Mouse (Mus musculus) megakaryocyte-erythroid progenitor cell, adult 5-6 weeks (primary cell): ENCODE results near the gene Mafg. TPM values are rescaled to one million over a fixed set of nuclear protein-coding genes. Genes with fewer than 3 reads are reported as not detected.

Experiments
- ATAC-seq: replicated peaks from 2 replicates; pipeline ENCODE4 v1.8.0; 2016; ENCODE audit warnings: mild to moderate bottlenecking, inconsistent platforms; ENCODE audit not compliant: severe bottlenecking, poor library complexity, low FRiP score, low TSS enrichment
- total RNA-seq, 2 experiments: library from RNA; stranded (forward) in 1 of 2; stranded (reverse) in 1 of 2; fragments of 200-1000, 215-1000 nt in 1 of 2; fragments of >200 nt in 1 of 2; fragmentation: Nextera tagmentation in 1 of 2; gene quantifications; 2 replicates each; pipeline ENCODE4 v1.2.3; 2014 to 2017

Gene Mafg
- total RNA-seq, 2 experiments from 2014 or later = 11.7 to 26.0 TPM

DNA sequence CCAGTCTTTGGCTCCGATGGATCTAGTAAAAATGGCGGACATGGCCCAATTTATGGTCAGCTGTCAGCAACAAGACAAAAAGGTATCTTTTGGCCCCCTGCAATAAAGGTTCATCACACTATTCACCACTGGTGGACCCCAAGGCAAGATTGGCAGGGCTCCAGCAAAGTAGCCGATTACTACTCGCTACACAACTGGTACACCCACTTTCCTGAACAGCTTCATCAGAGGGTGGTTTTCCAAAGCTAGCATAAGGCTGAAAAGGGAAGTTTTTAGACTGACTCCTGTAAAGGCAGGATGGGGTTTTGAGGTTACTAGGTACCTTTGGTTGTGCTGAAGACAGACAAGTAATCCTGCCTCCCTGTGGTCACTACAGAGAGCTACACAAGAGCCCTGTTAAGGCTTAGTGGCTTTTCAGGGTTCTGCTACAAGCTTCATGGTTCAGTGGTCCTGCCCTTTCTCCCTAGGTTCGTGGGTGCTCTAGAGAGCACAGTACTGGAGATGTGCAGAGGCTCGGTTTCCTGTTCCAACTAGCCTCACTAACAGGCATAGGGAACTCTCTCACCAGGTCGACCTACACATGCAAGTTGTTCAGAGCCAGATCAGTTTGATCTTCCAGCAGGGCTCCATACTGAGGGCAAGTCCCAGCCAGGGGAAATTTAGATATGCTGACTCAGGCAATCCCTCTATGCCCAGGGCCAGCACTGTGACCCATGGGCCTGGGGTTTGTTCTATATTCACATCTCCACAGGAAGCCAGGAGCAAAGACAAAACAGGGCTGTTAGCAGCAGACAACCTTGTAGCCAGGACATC lies 56.0 kb downstream of the Mafg start:
- no peak for ATAC-seq

DNA sequence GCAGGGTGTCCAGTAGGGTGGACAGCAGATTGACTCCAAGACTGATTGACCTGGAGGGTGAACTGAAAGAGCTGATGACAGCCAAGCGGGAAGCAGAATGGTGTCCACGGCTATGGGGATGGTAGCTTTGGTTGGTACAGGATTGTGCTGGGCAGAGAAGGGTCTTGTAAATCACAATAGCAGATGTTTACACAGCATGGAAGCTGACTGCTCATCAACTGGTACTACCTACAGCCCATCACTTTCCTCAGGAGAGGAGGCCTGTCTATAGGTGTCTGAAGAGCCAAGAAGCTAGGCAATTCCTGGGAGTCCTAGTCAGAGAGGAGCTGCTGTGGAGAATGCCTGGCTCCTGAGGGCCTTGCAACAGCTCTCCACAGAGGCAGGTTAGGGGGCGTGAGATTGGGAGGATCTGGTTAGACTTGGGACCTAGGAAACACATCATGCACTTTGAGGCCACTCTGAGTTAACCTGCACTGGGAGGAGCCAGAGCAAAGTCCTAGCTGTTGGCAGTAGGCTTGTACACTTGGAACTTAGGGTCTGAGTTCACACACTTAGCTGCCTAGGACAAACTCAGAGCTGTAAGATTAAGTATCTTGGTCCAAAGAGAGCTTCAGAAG lies 56.9 kb downstream of the Mafg start:
- ATAC-seq = no peak

DNA sequence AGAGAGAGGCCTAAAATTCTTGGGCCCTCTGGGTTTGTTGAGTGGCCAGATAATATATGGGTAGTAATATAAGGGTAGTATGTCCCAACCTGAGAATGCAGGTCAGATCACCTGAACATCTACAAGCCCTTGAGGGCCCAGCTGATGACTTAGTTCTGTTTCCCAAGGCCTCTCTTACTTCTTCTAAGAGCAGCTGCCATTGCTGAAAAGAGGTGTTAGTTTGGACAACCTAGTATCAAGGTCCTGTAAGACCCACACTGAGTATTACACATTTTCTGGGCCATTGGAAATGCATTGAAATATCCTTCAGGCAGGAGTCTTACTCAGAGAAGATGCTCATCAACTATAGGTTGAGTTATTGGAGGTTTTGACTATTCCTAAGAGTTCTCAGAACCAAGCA lies 57.5 kb downstream of the Mafg start:
- ATAC-seq = no peak

Other genes starting within 250 kb of the Mafg start
Only the 30 nearest of the 32 such genes appear.
- 0.37 TPM in 1 of 2 replicates, not detected in the other for gene Pde6g, start 180.1 kb downstream of the Mafg start, total RNA-seq (2014; fragmentation: Nextera tagmentation)
- 0.38 TPM in 1 of 2 replicates, not detected in the other for gene Pde6g, start 180.1 kb downstream of the Mafg start, total RNA-seq (2017)
- 8.0 and 20.5 TPM in 2 replicates for gene Oxld1, start 175.5 kb downstream of the Mafg start, total RNA-seq (2014; fragmentation: Nextera tagmentation)
- gene Oxld1, start 175.5 kb downstream of the Mafg start, total RNA-seq (2017) = 14.0 and 27.9 TPM in 2 replicates
- 36.1 and 67.6 TPM in 2 replicates for gene Ccdc137, start 175.5 kb downstream of the Mafg start, total RNA-seq (2014; fragmentation: Nextera tagmentation)
- gene Ccdc137, start 175.5 kb downstream of the Mafg start, total RNA-seq (2017) = 70.0 and 99.8 TPM in 2 replicates
- 11.2 and 14.7 TPM in 2 replicates for gene Arl16, start 166.0 kb downstream of the Mafg start, total RNA-seq (2014; fragmentation: Nextera tagmentation)
- gene Arl16, start 166.0 kb downstream of the Mafg start, total RNA-seq (2017) = 8.8 and 21.9 TPM in 2 replicates
- gene Mrpl12, start 149.0 kb downstream of the Mafg start, total RNA-seq (2014; fragmentation: Nextera tagmentation) = 165 and 221 TPM in 2 replicates
- gene Mrpl12, start 149.0 kb downstream of the Mafg start, total RNA-seq (2017) = 151 and 192 TPM in 2 replicates
- gene Slc25a10, start 141.8 kb downstream of the Mafg start, total RNA-seq (2014; fragmentation: Nextera tagmentation) = 16.9 and 27.2 TPM in 2 replicates
- 17.6 and 18.8 TPM in 2 replicates for gene Slc25a10, start 141.8 kb downstream of the Mafg start, total RNA-seq (2017)
- not detected in 2 replicates for gene Gcgr, start 102.9 kb downstream of the Mafg start, total RNA-seq (2014; fragmentation: Nextera tagmentation)
- not detected in 2 replicates for gene Gcgr, start 102.9 kb downstream of the Mafg start, total RNA-seq (2017)
- gene Mcrip1, start 83.9 kb downstream of the Mafg start, total RNA-seq (2014; fragmentation: Nextera tagmentation) = 60.4 and 62.7 TPM in 2 replicates
- 18.5 and 18.8 TPM in 2 replicates for gene Mcrip1, start 83.9 kb downstream of the Mafg start, total RNA-seq (2017)
- not detected in 2 replicates for gene Ppp1r27, start 82.5 kb downstream of the Mafg start, total RNA-seq (2014; fragmentation: Nextera tagmentation)
- gene Ppp1r27, start 82.5 kb downstream of the Mafg start, total RNA-seq (2017) = not detected in 2 replicates
- 236 and 270 TPM in 2 replicates for gene P4hb, start 60.3 kb downstream of the Mafg start, total RNA-seq (2014; fragmentation: Nextera tagmentation)
- 334 and 373 TPM in 2 replicates for gene P4hb, start 60.3 kb downstream of the Mafg start, total RNA-seq (2017)
- 248 and 334 TPM in 2 replicates for gene Arhgdia, start 52.0 kb downstream of the Mafg start, total RNA-seq (2014; fragmentation: Nextera tagmentation)
- 96.3 and 154 TPM in 2 replicates for gene Arhgdia, start 52.0 kb downstream of the Mafg start, total RNA-seq (2017)
- 157 and 232 TPM in 2 replicates for gene Alyref, start 35.2 kb downstream of the Mafg start, total RNA-seq (2014; fragmentation: Nextera tagmentation)
- gene Alyref, start 35.2 kb downstream of the Mafg start, total RNA-seq (2017) = 208 and 278 TPM in 2 replicates
- gene Anapc11, start 35.2 kb downstream of the Mafg start, total RNA-seq (2014; fragmentation: Nextera tagmentation) = 84.0 and 110 TPM in 2 replicates
- gene Anapc11, start 35.2 kb downstream of the Mafg start, total RNA-seq (2017) = 21.9 and 27.6 TPM in 2 replicates
- gene Npb, start 25.1 kb downstream of the Mafg start, total RNA-seq (2014; fragmentation: Nextera tagmentation) = 3.3 TPM in 1 of 2 replicates, not detected in the other
- gene Npb, start 25.1 kb downstream of the Mafg start, total RNA-seq (2017) = not detected in 2 replicates
- 74.6 and 87.3 TPM in 2 replicates for gene Pcyt2, start 15.7 kb downstream of the Mafg start, total RNA-seq (2014; fragmentation: Nextera tagmentation)
- gene Pcyt2, start 15.7 kb downstream of the Mafg start, total RNA-seq (2017) = 28.5 and 29.6 TPM in 2 replicates
- gene Sirt7, start 8.4 kb downstream of the Mafg start, total RNA-seq (2014; fragmentation: Nextera tagmentation) = 62.8 and 79.3 TPM in 2 replicates
- 39.8 and 48.3 TPM in 2 replicates for gene Sirt7, start 8.4 kb downstream of the Mafg start, total RNA-seq (2017)
- gene Pycr1, start 10.2 kb upstream of the Mafg start, total RNA-seq (2014; fragmentation: Nextera tagmentation) = 0.13 and 1.1 TPM in 2 replicates
- 1.5 TPM in 1 of 2 replicates, not detected in the other for gene Pycr1, start 10.2 kb upstream of the Mafg start, total RNA-seq (2017)
- 6.3 TPM in 1 of 2 replicates, not detected in the other for gene Myadml2, start 14.6 kb upstream of the Mafg start, total RNA-seq (2014; fragmentation: Nextera tagmentation)
- gene Myadml2, start 14.6 kb upstream of the Mafg start, total RNA-seq (2017) = not detected in 2 replicates
- not detected in 2 replicates for gene Notum, start 27.6 kb upstream of the Mafg start, total RNA-seq (2014; fragmentation: Nextera tagmentation)
- gene Notum, start 27.6 kb upstream of the Mafg start, total RNA-seq (2017) = not detected in 2 replicates
- 79.5 and 108 TPM in 2 replicates for gene Aspscr1, start 39.4 kb upstream of the Mafg start, total RNA-seq (2014; fragmentation: Nextera tagmentation)
- gene Aspscr1, start 39.4 kb upstream of the Mafg start, total RNA-seq (2017) = 15.5 and 52.7 TPM in 2 replicates
- gene Cenpx, start 80.1 kb upstream of the Mafg start, total RNA-seq (2014; fragmentation: Nextera tagmentation) = 132 and 157 TPM in 2 replicates
- 95.0 and 99.4 TPM in 2 replicates for gene Cenpx, start 80.1 kb upstream of the Mafg start, total RNA-seq (2017)
- gene Lrrc45, start 80.3 kb upstream of the Mafg start, total RNA-seq (2014; fragmentation: Nextera tagmentation) = 25.3 and 34.4 TPM in 2 replicates
- 37.0 and 38.1 TPM in 2 replicates for gene Lrrc45, start 80.3 kb upstream of the Mafg start, total RNA-seq (2017)
- gene Rac3, start 87.9 kb upstream of the Mafg start, total RNA-seq (2014; fragmentation: Nextera tagmentation) = 1.6 and 2.9 TPM in 2 replicates
- not detected in 2 replicates for gene Rac3, start 87.9 kb upstream of the Mafg start, total RNA-seq (2017)
- 12.7 and 14.9 TPM in 2 replicates for gene Dcxr, start 93.7 kb upstream of the Mafg start, total RNA-seq (2014; fragmentation: Nextera tagmentation)
- 6.2 and 10.2 TPM in 2 replicates for gene Dcxr, start 93.7 kb upstream of the Mafg start, total RNA-seq (2017)
- not detected in 2 replicates for gene Cbr2, start 98.5 kb upstream of the Mafg start, total RNA-seq (2014; fragmentation: Nextera tagmentation)
- gene Cbr2, start 98.5 kb upstream of the Mafg start, total RNA-seq (2017) = not detected in 2 replicates
- gene Hmga1b, start 129.2 kb upstream of the Mafg start, total RNA-seq (2014; fragmentation: Nextera tagmentation) = 2.5 and 12.0 TPM in 2 replicates
- gene Hmga1b, start 129.2 kb upstream of the Mafg start, total RNA-seq (2017) = 8.7 and 10.9 TPM in 2 replicates
- gene Rfng, start 150.6 kb upstream of the Mafg start, total RNA-seq (2014; fragmentation: Nextera tagmentation) = 43.1 and 47.2 TPM in 2 replicates
- 4.8 and 9.5 TPM in 2 replicates for gene Rfng, start 150.6 kb upstream of the Mafg start, total RNA-seq (2017)
- 107 TPM in 2 replicates for gene Gps1, start 150.7 kb upstream of the Mafg start, total RNA-seq (2014; fragmentation: Nextera tagmentation)
- gene Gps1, start 150.7 kb upstream of the Mafg start, total RNA-seq (2017) = 103 and 119 TPM in 2 replicates
- 150 TPM in 2 replicates for gene Dus1l, start 162.8 kb upstream of the Mafg start, total RNA-seq (2014; fragmentation: Nextera tagmentation)
- 68.4 and 87.6 TPM in 2 replicates for gene Dus1l, start 162.8 kb upstream of the Mafg start, total RNA-seq (2017)
- 92.0 and 92.3 TPM in 2 replicates for gene Fasn, start 190.9 kb upstream of the Mafg start, total RNA-seq (2014; fragmentation: Nextera tagmentation)
- 27.2 and 34.0 TPM in 2 replicates for gene Fasn, start 190.9 kb upstream of the Mafg start, total RNA-seq (2017)